Mouse (Mus musculus): ENCODE measurements around the gene Metrn. TPM values are rescaled to one million over a fixed set of nuclear protein-coding genes. Genes with fewer than 3 reads are reported as not detected.
A peak's percentile ranks its signal among the peaks of the same experiment; 100 is the strongest.

Gene Metrn
- total RNA-seq, 2 experiments from 2014 or later: 48.4 to 49.3 TPM

GRCm38 (mm10) chr17:25765886-25766285, 31.1 kb downstream of the Metrn start:
- DNase-seq: no peak

- DNase-seq: no peak
Observed at GRCm38 (mm10) chr17:25762591-25762990, 34.3 kb downstream of the Metrn start.

GRCm38 (mm10) chr17:25761561-25761970, 35.4 kb downstream of the Metrn start:
- DNase-seq: no peak

GRCm38 (mm10) chr17:25760148-25760547, 36.8 kb downstream of the Metrn start:
- DNase-seq: no peak

- no peak for DNase-seq
Observed at GRCm38 (mm10) chr17:25757691-25758090, 39.2 kb downstream of the Metrn start.

- no peak for DNase-seq
Observed at GRCm38 (mm10) chr17:25756378-25757242, 40.3 kb downstream of the Metrn start.

- no peak for DNase-seq
Observed at GRCm38 (mm10) chr17:25755627-25756377, 41.1 kb downstream of the Metrn start.

- DNase-seq: no peak
Observed at GRCm38 (mm10) chr17:25755086-25755485, 41.9 kb downstream of the Metrn start.

- DNase-seq: no peak
Observed at GRCm38 (mm10) chr17:25754241-25754640, 42.7 kb downstream of the Metrn start, which contains the start of gene Msln. Msln (minus strand) TSS chr17:25754378.

- peak; percentile 80 for DNase-seq
Observed at GRCm38 (mm10) chr17:25751446-25751845, 45.5 kb downstream of the Metrn start.

GRCm38 (mm10) chr17:25749314-25749713, 47.6 kb downstream of the Metrn start:
- DNase-seq: no peak

- DNase-seq: no peak
Observed at GRCm38 (mm10) chr17:25748238-25748637, 48.7 kb downstream of the Metrn start.

GRCm38 (mm10) chr17:25744311-25744710, 52.6 kb downstream of the Metrn start:
- no peak for DNase-seq

GRCm38 (mm10) chr17:25743831-25744230, 53.1 kb downstream of the Metrn start:
- DNase-seq: no peak

Small RNAs within 50 kb of the gene (microRNA-seq; reads per million reads assigned to microRNA genes)
- gene Gm25083: 0 reads per million in 2 experiments
- gene Mir3082: 1.4 to 2.1 reads per million in 2 experiments
- gene Mir6966: 2.4 to 4.1 reads per million in 2 experiments

Other genes with a start within 250 kb of the Metrn start
- gene Sox8, start 226.4 kb downstream of the Metrn start, total RNA-seq (2021): under 1 TPM; 0.45 to 0.48 TPM
- gene Lmf1, start 218.1 kb downstream of the Metrn start, total RNA-seq (2021): 10 to 100 TPM; 26.2 to 27.6 TPM
- gene Gng13, start 80.0 kb downstream of the Metrn start, total RNA-seq (2021): 1 to 10 TPM in 1 of 2 experiments, not detected in 1; 2.3 TPM
- 10 to 100 TPM; 12.6 to 13.6 TPM for gene Chtf18, start 69.7 kb downstream of the Metrn start, total RNA-seq (2021)
- gene Rpusd1, start 69.5 kb downstream of the Metrn start, total RNA-seq (2021): 1 to 10 TPM; 5.4 to 6.6 TPM
- not detected for gene Mslnl, start 61.1 kb downstream of the Metrn start, total RNA-seq (2021)
- 10 to 100 TPM; 38.4 to 43.3 TPM for gene Msln, start 42.8 kb downstream of the Metrn start, total RNA-seq (2021)
- 10 to 100 TPM; 41.7 to 46.9 TPM for gene Narfl, start 23.4 kb downstream of the Metrn start, total RNA-seq (2021)
- 10 to 100 TPM; 27.8 to 29.4 TPM for gene Haghl, start 11.5 kb downstream of the Metrn start, total RNA-seq (2021)
- gene Ccdc78, start 10.6 kb downstream of the Metrn start, total RNA-seq (2021): not detected
- 10 to 100 TPM; 41.0 to 44.2 TPM for gene Fam173a, start 4.2 kb downstream of the Metrn start, total RNA-seq (2021)
- gene AC134908.4, start 1.5 kb downstream of the Metrn start, total RNA-seq (2021): 1 to 10 TPM in 1 of 2 experiments, under 1 TPM in 1; 0.86 to 1.2 TPM
- gene Fbxl16, start 11.9 kb upstream of the Metrn start, total RNA-seq (2021): 1 to 10 TPM in 1 of 2 experiments, under 1 TPM in 1; 0.93 to 1.2 TPM
- gene Wdr24, start 26.5 kb upstream of the Metrn start, total RNA-seq (2021): 10 to 100 TPM in 1 of 2 experiments, 1 to 10 TPM in 1; 10.0 to 12.3 TPM
- gene Jmjd8, start 31.7 kb upstream of the Metrn start, total RNA-seq (2021): 10 to 100 TPM; 34.7 to 37.4 TPM
- gene Stub1, start 36.3 kb upstream of the Metrn start, total RNA-seq (2021): 100 to 1,000 TPM; 149 to 158 TPM
- gene Rhbdl1, start 40.2 kb upstream of the Metrn start, total RNA-seq (2021): 1 to 10 TPM; 2.0 to 2.5 TPM
- gene Gm20683, start 44.6 kb upstream of the Metrn start, total RNA-seq (2021): 1 to 10 TPM; 1.8 to 2.6 TPM
- 10 to 100 TPM; 77.1 to 78.4 TPM for gene Rhot2, start 47.7 kb upstream of the Metrn start, total RNA-seq (2021)
- gene Wdr90, start 64.4 kb upstream of the Metrn start, total RNA-seq (2021): 10 to 100 TPM; 14.4 to 15.1 TPM
- gene Mcrip2, start 71.6 kb upstream of the Metrn start, total RNA-seq (2021): 100 to 1,000 TPM; 195 to 217 TPM
- gene Mettl26, start 77.9 kb upstream of the Metrn start, total RNA-seq (2021): 10 to 100 TPM; 10.8 to 11.7 TPM
- gene Wfikkn1, start 83.7 kb upstream of the Metrn start, total RNA-seq (2021): 1 to 10 TPM in 1 of 2 experiments, under 1 TPM in 1; 0.70 to 1.1 TPM
- gene Rab40c, start 122.6 kb upstream of the Metrn start, total RNA-seq (2021): 10 to 100 TPM; 16.1 to 16.6 TPM
- gene Pigq, start 147.8 kb upstream of the Metrn start, total RNA-seq (2021): 10 to 100 TPM; 86.0 to 89.4 TPM
- not detected for gene Nhlrc4, start 147.8 kb upstream of the Metrn start, total RNA-seq (2021)
- gene A930017K11Rik, start 155.4 kb upstream of the Metrn start, total RNA-seq (2021): not detected
- 10 to 100 TPM; 13.0 to 16.7 TPM for gene Capn15, start 188.7 kb upstream of the Metrn start, total RNA-seq (2021)